Mouse (Mus musculus) liver, embryonic 14.5 days (tissue): ENCODE data around the gene Fabp6. TPM values are rescaled to one million over a fixed set of nuclear protein-coding genes. Genes with fewer than 3 reads are reported as not detected.

Source experiments
- ATAC-seq: fragments of 200-750 bp; cut with Nextera tagmentation; 2 replicates; pipeline ENCODE4 v1.8.0; 2017; ENCODE audit warnings: moderate number of reproducible peaks, mild to moderate bottlenecking, moderate library complexity; ENCODE audit not compliant: insufficient read depth
- DNase-seq, 3 experiments: peaks; one replicate each; pipeline ENCODE4 v3.0.0-alpha.2; 2012 to 2013; ENCODE audit warnings: low read depth in 3 of 3, low spot score in 3 of 3
- H3K27ac ChIP-seq: fragments of 300-500 bp; sonication (generic); 2 replicates; pipeline ENCODE4 v1.5.1; 2014; ENCODE audit warnings: moderate library complexity, mild to moderate bottlenecking, control low read depth, inconsistent platforms
- H3K27me3 ChIP-seq: fragments of 300-500 bp; sonication (generic); 2 replicates; pipeline ENCODE4 v1.6.1; 2014; ENCODE audit warnings: mild to moderate bottlenecking, low read length, moderate library complexity; ENCODE audit not compliant: control insufficient read depth, insufficient read depth
- H3K36me3 ChIP-seq: fragments of 300-500 bp; sonication (generic); replicated peaks from 2 replicates; pipeline ENCODE4 v1.6.1; 2014; ENCODE audit warnings: low read depth; ENCODE audit not compliant: control insufficient read depth, insufficient read depth
- H3K4me1 ChIP-seq, 2 experiments: fragments of 200-500 bp in 1 of 2; fragments of 300-500 bp in 1 of 2; sonication (generic) in 1 of 2; replicated peaks; 2 replicates each; pipeline ENCODE4 v1.6.1; 2012 to 2014; ENCODE audit warnings: antibody characterized with exemption in 1 of 2, inconsistent platforms in 1 of 2, low read length in 1 of 2; ENCODE audit not compliant: control insufficient read depth in 2 of 2, insufficient read depth in 2 of 2
- H3K4me2 ChIP-seq: fragments of 300-500 bp; sonication (generic); 2 replicates; pipeline ENCODE4 v1.6.1; 2014; ENCODE audit warnings: low read depth, mild to moderate bottlenecking, control low read depth, moderate library complexity
- H3K4me3 ChIP-seq, 2 experiments: fragments of 200-500 bp in 1 of 2; fragments of 300-500 bp in 1 of 2; sonication (generic) in 1 of 2; 2 replicates each; pipeline ENCODE4 v1.5.1; 2012 to 2014; ENCODE audit warnings: low read depth in 2 of 2, low read length in 2 of 2, mild to moderate bottlenecking in 2 of 2, control low read depth in 1 of 2, inconsistent platforms in 1 of 2, moderate library complexity in 1 of 2; ENCODE audit not compliant: insufficient read depth in 1 of 2
- H3K9ac ChIP-seq: fragments of 300-500 bp; sonication (generic); replicated peaks from 2 replicates; pipeline ENCODE4 v1.6.1; 2014; ENCODE audit warnings: mild to moderate bottlenecking, control low read depth, moderate library complexity
- H3K9me3 ChIP-seq: fragments of 300-500 bp; sonication (generic); 2 replicates; pipeline ENCODE4 v1.6.1; 2016; ENCODE audit warnings: low read length, mixed read lengths; ENCODE audit not compliant: control insufficient read depth
- CTCF ChIP-seq: IDR thresholded peaks from 2 replicates; pipeline ENCODE4 v1.5.1; 2016; ENCODE audit warnings: antibody characterized with exemption, low read depth, control low read depth
- EP300 ChIP-seq: IDR thresholded peaks from 2 replicates; pipeline ENCODE4 v1.6.1; 2016; ENCODE audit warnings: antibody characterized with exemption, low read depth
- WGBS: fragments of 180-500 bp; shearing (Covaris S2); extraction: QIAGEN DNeasy Blood & Tissue Kit; methylation state at CpG from one replicate; pipeline ENCODE4 v1.1.7; 2014; ENCODE audit not compliant: insufficient replicate concordance; 5-methylcytosine and 5-hydroxymethylcytosine counted together
- polyA plus RNA-seq, 2 experiments: library from polyadenylated mRNA; depleted of rRNA in 1 of 2; stranded (reverse) in 1 of 2; unstranded in 1 of 2; fragments of >200 nt; fragmentation: Nextera tagmentation in 1 of 2; extraction: Ambion mirVana in 1 of 2; gene quantifications; 2 replicates each; pipeline versions ENCODE4 v1.2.1 to v1.2.3; 2012 to 2014

Gene Fabp6
- polyA plus RNA-seq, 2 experiments = not detected

- WGBS = 42% methylated on average over 6 of the region's 6 CpGs
- Histone ChIP-seq H3K27me3 (no peaks in the 10 kb centered on the region), H3K36me3 (no peaks in the 10 kb centered on the region), H3K9ac (no peak overlapping the region), H3K4me3 (no peak overlapping the region), H3K4me1 (no peaks in the 10 kb centered on the region), H3K4me2 (no peak overlapping the region), H3K9me3 (no peaks in the 10 kb centered on the region), H3K27ac (no peak overlapping the region)
- DNase-seq = no peak
- TF ChIP-seq EP300 = no peak
- no peak for TF ChIP-seq CTCF
- ATAC-seq = no peak
Observed at GRCm38 (mm10) chr11:43604891-43605290, 3.6 kb upstream of the Fabp6 start.

DNA sequence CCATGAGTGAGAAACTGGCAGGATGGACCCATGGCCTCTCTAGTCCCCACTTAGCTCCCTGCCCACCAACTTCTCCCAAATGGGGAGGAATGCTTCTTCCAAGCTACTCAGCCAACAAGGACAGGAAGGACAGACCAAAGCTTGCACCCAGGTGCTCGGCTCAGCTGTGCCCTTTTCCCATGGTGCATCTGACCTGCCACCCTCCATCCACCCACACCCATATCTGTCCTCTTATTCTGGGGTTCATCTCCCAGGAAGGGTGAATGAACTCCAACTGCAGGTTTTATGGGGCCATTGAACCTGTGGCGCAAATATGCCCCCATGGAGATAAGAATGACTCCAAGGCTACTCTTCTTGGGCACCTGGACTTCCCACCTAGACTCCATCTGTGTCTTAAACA lies 2.9 kb upstream of the Fabp6 start:
- Histone ChIP-seq H3K4me1 (no peaks in the 10 kb centered on the region), H3K4me2 (no peak overlapping the region), H3K9ac (no peak overlapping the region), H3K36me3 (no peaks in the 10 kb centered on the region), H3K27ac (no peak overlapping the region), H3K27me3 (no peaks in the 10 kb centered on the region), H3K9me3 (no peaks in the 10 kb centered on the region), H3K4me3 (no peak overlapping the region)
- 54% methylated on average over 2 of the region's 2 CpGs for WGBS
- no peak for ATAC-seq
- no peak for DNase-seq
- TF ChIP-seq CTCF (no peak), EP300 (no peak)

GRCm38 (mm10) chr11:43589530-43590072 lies 11.7 kb downstream of the Fabp6 start:
- Histone ChIP-seq H3K27me3 (no peaks in the 10 kb centered on the region), H3K4me1 (no peaks in the 10 kb centered on the region), H3K4me3 (no peak overlapping the region), H3K27ac (no peak overlapping the region), H3K9ac (no peak overlapping the region), H3K9me3 (no peaks in the 10 kb centered on the region), H3K4me2 (no peak overlapping the region), H3K36me3 (no peaks in the 10 kb centered on the region)
- 51% methylated on average over 6 of the region's 6 CpGs for WGBS
- DNase-seq (no peak), ATAC-seq (no peak)
- no peak for TF ChIP-seq CTCF
- TF ChIP-seq EP300 = no peak

GRCm38 (mm10) chr11:43586324-43587090 lies 14.8 kb downstream of the Fabp6 start, which contains the start of gene 4933415A04Rik:
TSS of gene 4933415A04Rik (plus strand) at chr11:43587040.
- Histone ChIP-seq H3K9me3 (no peaks in the 10 kb centered on the region), H3K27ac (no peak within 1 kb of the TSS), H3K9ac (no peak within 1 kb of the TSS), H3K4me2 (no peak within 1 kb of the TSS), H3K27me3 (no peaks in the 10 kb centered on the region), H3K36me3 (no peaks in the 10 kb centered on the region), H3K4me1 (no peaks in the 10 kb centered on the region), H3K4me3 (no peak within 1 kb of the TSS)
- TF ChIP-seq CTCF (peak; percentile 69), EP300 (no peak)
- ATAC-seq (no peak), DNase-seq (peak; percentile 24 to 29 (median 28))
- WGBS = 46% methylated on average over 7 of the region's 7 CpGs

DNA sequence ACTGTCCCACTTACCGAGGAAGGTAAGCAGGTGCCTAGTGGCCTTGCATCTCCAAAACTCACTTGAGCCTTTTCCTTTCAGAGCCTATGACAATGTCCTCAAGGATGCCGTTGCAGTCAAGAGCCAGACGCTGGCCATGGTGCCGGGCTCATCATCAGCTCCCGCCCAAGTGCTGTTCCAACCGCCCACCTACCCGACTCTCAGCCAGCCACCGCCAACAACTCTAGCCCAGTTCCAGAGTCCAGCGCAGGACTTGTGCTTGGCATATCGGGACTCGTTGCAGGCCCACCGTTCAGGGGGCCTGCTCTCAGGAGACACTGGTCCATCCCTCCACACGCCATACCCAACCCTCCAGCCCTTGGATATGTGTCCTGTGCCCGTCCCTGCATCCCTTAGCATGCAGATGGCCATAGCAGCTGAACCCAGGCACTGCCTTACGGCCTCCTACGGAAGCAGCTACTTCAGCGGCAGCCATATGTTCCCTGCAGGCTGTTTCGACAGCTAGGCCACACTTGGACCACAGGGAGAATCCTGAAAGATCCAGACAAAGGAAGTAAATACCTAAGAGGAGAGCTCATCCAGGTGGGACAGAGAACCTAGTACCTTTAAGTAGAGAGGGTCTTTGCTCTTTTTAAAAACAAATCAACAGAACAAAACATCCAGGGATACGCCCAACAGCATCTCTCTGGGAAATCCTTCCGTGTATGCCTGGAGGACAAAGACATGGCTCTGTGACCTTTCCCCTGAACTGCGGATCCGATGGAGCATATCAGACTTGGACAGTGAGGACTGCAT lies 15.9 kb downstream of the Fabp6 start:
- no peaks in the 10 kb centered on the region for H3K4me1 ChIP-seq
- H3K9me3 ChIP-seq = no peaks in the 10 kb centered on the region
- ATAC-seq = no peak
- H3K36me3 ChIP-seq = no peaks in the 10 kb centered on the region
- WGBS = 78% methylated on average over 22 of the region's 22 CpGs
- no peak overlapping the region for H3K27ac ChIP-seq
- TF ChIP-seq EP300 (no peak), CTCF (no peak)
- no peak overlapping the region for H3K9ac ChIP-seq
- no peak overlapping the region for H3K4me3 ChIP-seq
- no peak overlapping the region for H3K4me2 ChIP-seq
- no peaks in the 10 kb centered on the region for H3K27me3 ChIP-seq
- DNase-seq = no peak
